Mouse (Mus musculus): ENCODE results near the gene Auts2. TPM values are rescaled to one million over a fixed set of nuclear protein-coding genes. Genes with fewer than 3 reads are reported as not detected.

The Auts2 gene
- polyA plus RNA-seq, 1 experiment from 2014 or later: 17.9 TPM

- no peak overlapping the region for H3K4me3 ChIP-seq (ENCODE audit: low read length)
- no peak overlapping the region for H3K27ac ChIP-seq (ENCODE audit: low read length)
- H3K36me3 ChIP-seq (ENCODE audit: insufficient read depth, low read length): no peaks in the 10 kb centered on the region
- no peak for ATAC-seq (ENCODE audit: low FRiP score, low TSS enrichment)
- 19% methylated on average over 6 of the region's 6 CpGs for WGBS
- no peaks in the 10 kb centered on the region for H3K9me3 ChIP-seq (ENCODE audit: low read length)
- peaks cover 12% of the 10 kb centered on the region for H3K4me1 ChIP-seq (ENCODE audit: insufficient read depth, low read length)
- 0 out of 2 replicates have a peak, but pooled peaks cover 3% of the 10 kb centered on the region for H3K27me3 ChIP-seq (ENCODE audit: insufficient read depth, low read length)
- H3K9ac ChIP-seq (replicated peaks; ENCODE audit: low read length): no peak overlapping the region
- no peak overlapping the region for H3K4me2 ChIP-seq (replicated peaks; ENCODE audit: low read depth, low read length)
These were observed 820.4 kb downstream of the Auts2 start for GRCm38 (mm10) chr5:131722791-131723190.

GRCm38 (mm10) chr5:131722361-131722760, 820.8 kb downstream of the Auts2 start:
- peak; percentile 69 for ATAC-seq (ENCODE audit: low FRiP score, low TSS enrichment)
- Histone ChIP-seq H3K9ac (replicated peaks; ENCODE audit: low read length) (no peak overlapping the region), H3K4me1 (ENCODE audit: insufficient read depth, low read length) (peaks cover 12% of the 10 kb centered on the region), H3K27ac (ENCODE audit: low read length) (no peak overlapping the region), H3K4me2 (replicated peaks; ENCODE audit: low read depth, low read length) (no peak overlapping the region), H3K36me3 (ENCODE audit: insufficient read depth, low read length) (no peaks in the 10 kb centered on the region), H3K27me3 (ENCODE audit: insufficient read depth, low read length) (0 out of 2 replicates have a peak, but pooled peaks cover 3% of the 10 kb centered on the region), H3K4me3 (ENCODE audit: low read length) (no peak overlapping the region), H3K9me3 (ENCODE audit: low read length) (no peaks in the 10 kb centered on the region)
- 13% methylated on average over 4 of the region's 4 CpGs for WGBS

GRCm38 (mm10) chr5:131718013-131718412, 825.1 kb downstream of the Auts2 start:
- Histone ChIP-seq H3K27ac (ENCODE audit: low read length) (no peak overlapping the region), H3K4me1 (ENCODE audit: insufficient read depth, low read length) (peaks cover 10% of the 10 kb centered on the region), H3K4me3 (ENCODE audit: low read length) (no peak overlapping the region), H3K9me3 (ENCODE audit: low read length) (peaks cover 7% of the 10 kb centered on the region; the same call in 1 of the 2 replicates), H3K36me3 (ENCODE audit: insufficient read depth, low read length) (0 out of 2 replicates have a peak, but pooled peaks cover 6% of the 10 kb centered on the region), H3K9ac (replicated peaks; ENCODE audit: low read length) (no peak overlapping the region), H3K27me3 (ENCODE audit: insufficient read depth, low read length) (no peaks in the 10 kb centered on the region), H3K4me2 (replicated peaks; ENCODE audit: low read depth, low read length) (no peak overlapping the region)
- 68% methylated on average over 13 of the region's 13 CpGs for WGBS
- ATAC-seq (ENCODE audit: low FRiP score, low TSS enrichment): no peak

GRCm38 (mm10) chr5:131717359-131717965, 825.7 kb downstream of the Auts2 start:
- Histone ChIP-seq H3K27ac (ENCODE audit: low read length) (no peak overlapping the region), H3K4me1 (ENCODE audit: insufficient read depth, low read length) (peaks cover 5% of the 10 kb centered on the region), H3K36me3 (ENCODE audit: insufficient read depth, low read length) (0 out of 2 replicates have a peak, but pooled peaks cover 6% of the 10 kb centered on the region), H3K9me3 (ENCODE audit: low read length) (peaks cover 7% of the 10 kb centered on the region; the same call in 1 of the 2 replicates), H3K4me3 (ENCODE audit: low read length) (no peak overlapping the region), H3K4me2 (replicated peaks; ENCODE audit: low read depth, low read length) (no peak overlapping the region), H3K9ac (replicated peaks; ENCODE audit: low read length) (no peak overlapping the region), H3K27me3 (ENCODE audit: insufficient read depth, low read length) (no peaks in the 10 kb centered on the region)
- WGBS: 87% methylated on average over 19 of the region's 19 CpGs
- ATAC-seq (ENCODE audit: low FRiP score, low TSS enrichment): no peak

- Histone ChIP-seq H3K4me1 (ENCODE audit: insufficient read depth, low read length) (peaks cover 17% of the 10 kb centered on the region), H3K9ac (replicated peaks; ENCODE audit: low read length) (no peak overlapping the region), H3K27ac (ENCODE audit: low read length) (no peak overlapping the region), H3K4me2 (replicated peaks; ENCODE audit: low read depth, low read length) (no peak overlapping the region), H3K4me3 (ENCODE audit: low read length) (no peak overlapping the region), H3K36me3 (ENCODE audit: insufficient read depth, low read length) (0 out of 2 replicates have a peak, but pooled peaks cover 6% of the 10 kb centered on the region), H3K9me3 (ENCODE audit: low read length) (peaks cover 7% of the 10 kb centered on the region; the same call in 1 of the 2 replicates), H3K27me3 (ENCODE audit: insufficient read depth, low read length) (no peaks in the 10 kb centered on the region)
- WGBS: 78% methylated on average over 5 of the region's 5 CpGs
- ATAC-seq (ENCODE audit: low FRiP score, low TSS enrichment): no peak
These were observed 828.2 kb downstream of the Auts2 start for GRCm38 (mm10) chr5:131714979-131715378.

GRCm38 (mm10) chr5:131712441-131712840, 830.7 kb downstream of the Auts2 start:
- no peak overlapping the region for H3K9ac ChIP-seq (replicated peaks; ENCODE audit: low read length)
- H3K27ac ChIP-seq (ENCODE audit: low read length): no peak overlapping the region
- 0 out of 2 replicates have a peak, but pooled peaks cover 6% of the 10 kb centered on the region for H3K36me3 ChIP-seq (ENCODE audit: insufficient read depth, low read length)
- no peaks in the 10 kb centered on the region for H3K27me3 ChIP-seq (ENCODE audit: insufficient read depth, low read length)
- peaks cover 7% of the 10 kb centered on the region; the same call in 1 of the 2 replicates for H3K9me3 ChIP-seq (ENCODE audit: low read length)
- H3K4me2 ChIP-seq (replicated peaks; ENCODE audit: low read depth, low read length): no peak overlapping the region
- H3K4me3 ChIP-seq (ENCODE audit: low read length): no peak overlapping the region
- ATAC-seq (ENCODE audit: low FRiP score, low TSS enrichment): no peak
- H3K4me1 ChIP-seq (ENCODE audit: insufficient read depth, low read length): peaks cover 17% of the 10 kb centered on the region
- WGBS: 88% methylated on average over 2 of the region's 2 CpGs

GRCm38 (mm10) chr5:131711474-131712129, 831.5 kb downstream of the Auts2 start:
- Histone ChIP-seq H3K9ac (replicated peaks; ENCODE audit: low read length) (no peak overlapping the region), H3K27ac (ENCODE audit: low read length) (no peak overlapping the region), H3K4me3 (ENCODE audit: low read length) (no peak overlapping the region), H3K9me3 (ENCODE audit: low read length) (peaks cover 7% of the 10 kb centered on the region; the same call in 1 of the 2 replicates), H3K4me2 (replicated peaks; ENCODE audit: low read depth, low read length) (no peak overlapping the region), H3K27me3 (ENCODE audit: insufficient read depth, low read length) (no peaks in the 10 kb centered on the region), H3K36me3 (ENCODE audit: insufficient read depth, low read length) (0 out of 2 replicates have a peak, but pooled peaks cover 6% of the 10 kb centered on the region), H3K4me1 (ENCODE audit: insufficient read depth, low read length) (peaks cover 17% of the 10 kb centered on the region)
- 18% methylated on average over 5 of the region's 5 CpGs for WGBS
- ATAC-seq (ENCODE audit: low FRiP score, low TSS enrichment): peak; percentile 59; the same call in 1 of the 2 replicates

GRCm38 (mm10) chr5:131710735-131711473, 832.2 kb downstream of the Auts2 start:
- no peaks in the 10 kb centered on the region for H3K27me3 ChIP-seq (ENCODE audit: insufficient read depth, low read length)
- H3K36me3 ChIP-seq (ENCODE audit: insufficient read depth, low read length): 0 out of 2 replicates have a peak, but pooled peaks cover 4% of the 10 kb centered on the region
- H3K9me3 ChIP-seq (ENCODE audit: low read length): peaks cover 6% of the 10 kb centered on the region; the same call in 1 of the 2 replicates
- H3K27ac ChIP-seq (ENCODE audit: low read length): no peak overlapping the region
- WGBS: 28% methylated on average over 8 of the region's 8 CpGs
- no peak overlapping the region for H3K4me2 ChIP-seq (replicated peaks; ENCODE audit: low read depth, low read length)
- H3K9ac ChIP-seq (replicated peaks; ENCODE audit: low read length): no peak overlapping the region
- H3K4me1 ChIP-seq (ENCODE audit: insufficient read depth, low read length): peaks cover 17% of the 10 kb centered on the region
- H3K4me3 ChIP-seq (ENCODE audit: low read length): no peak overlapping the region
- peak; percentile 67; the same call in 1 of the 2 replicates for ATAC-seq (ENCODE audit: low FRiP score, low TSS enrichment)

- 88% methylated on average over 7 of the region's 7 CpGs for WGBS
- Histone ChIP-seq H3K27me3 (ENCODE audit: insufficient read depth, low read length) (no peaks in the 10 kb centered on the region), H3K36me3 (ENCODE audit: insufficient read depth, low read length) (no peaks in the 10 kb centered on the region), H3K27ac (ENCODE audit: low read length) (no peak overlapping the region), H3K4me3 (ENCODE audit: low read length) (no peak overlapping the region), H3K9me3 (ENCODE audit: low read length) (no peaks in the 10 kb centered on the region), H3K4me1 (ENCODE audit: insufficient read depth, low read length) (peaks cover 17% of the 10 kb centered on the region), H3K4me2 (replicated peaks; ENCODE audit: low read depth, low read length) (no peak overlapping the region), H3K9ac (replicated peaks; ENCODE audit: low read length) (no peak overlapping the region)
- no peak for ATAC-seq (ENCODE audit: low FRiP score, low TSS enrichment)
These were observed 835.7 kb downstream of the Auts2 start for GRCm38 (mm10) chr5:131707471-131707870.

Data from kidney, embryonic 16.5 days (tissue).